7 mouse cellular contexts compared by ENCODE assay signal in the genomic region with DNA sequence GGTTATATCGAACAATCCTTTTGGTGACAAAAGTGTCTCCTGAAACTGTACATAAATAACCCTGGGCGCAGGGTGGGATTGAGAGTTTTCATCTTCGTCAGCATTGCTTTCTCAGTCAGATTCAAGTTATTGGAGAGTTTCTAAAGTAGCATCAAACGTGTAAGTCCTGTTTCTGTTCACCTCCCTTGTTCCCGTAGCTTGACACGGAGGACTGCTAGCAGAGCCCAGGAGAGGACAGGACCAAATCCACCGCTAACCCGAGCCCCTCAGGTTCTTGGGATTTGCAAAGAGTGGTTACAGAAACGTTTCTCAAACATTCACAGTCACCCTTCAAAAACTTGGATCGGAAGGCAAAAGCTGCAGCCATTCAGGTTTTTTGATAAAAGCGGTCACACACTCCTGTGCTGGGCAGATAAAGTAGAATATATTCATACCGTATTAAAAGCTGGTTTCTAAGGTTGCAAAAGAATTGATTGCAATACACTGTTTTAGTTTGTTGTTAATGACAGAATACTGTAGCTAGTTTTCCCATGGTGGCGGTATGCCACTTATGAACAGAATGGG. TPM values are rescaled to one million over a fixed set of nuclear protein-coding genes. Genes with fewer than 3 reads are reported as not detected.
A peak's percentile ranks its signal among the peaks of the same experiment; 100 is the strongest.
DNase-seq lines count a peak whose midpoint lies in the region; ATAC-seq lines count a peak whose summit lies in the region.

No protein-coding gene starts in this region.

- no peaks in the 10 kb centered on the region for H3K9me3 ChIP-seq in stomach, embryonic 14.5 days (ENCODE audit: control insufficient read depth, low read depth, low read length)

- 30% methylated on average over 13 of the region's 13 CpGs for WGBS in stomach, embryonic 14.5 days

- H3K36me3 ChIP-seq in stomach, embryonic 14.5 days (ENCODE audit: control insufficient read depth, insufficient read depth, low read length) = peaks cover 7% of the 10 kb centered on the region; the same call in 1 of the 2 replicates

- no peaks in the 10 kb centered on the region for H3K27me3 ChIP-seq in stomach, embryonic 14.5 days (ENCODE audit: control insufficient read depth, insufficient read depth, low read length)

- peak; percentile 58 for DNase-seq in spleen, adult 12 weeks (ENCODE audit: low spot score)
- no peak for DNase-seq in spleen, adult 18-20 months
- peak; percentile 53 for DNase-seq in liver
- DNase-seq in cerebellum, adult 11 months = no peak
- DNase-seq in right cerebral cortex, postnatal 14 days = no peak

- peak overlapping the region; percentile 94 for H3K9ac ChIP-seq in stomach, embryonic 14.5 days (replicated peaks; ENCODE audit: low read depth, low read length)

- no peak overlapping the region for H3K27ac ChIP-seq in stomach, embryonic 14.5 days (ENCODE audit: low read length)

- H3K4me1 ChIP-seq in stomach, embryonic 14.5 days (ENCODE audit: control insufficient read depth, insufficient read depth, low read length) = 0 out of 2 replicates have a peak, but pooled peaks cover 4% of the 10 kb centered on the region

- peak; percentile 72 for ATAC-seq in erythroblast, adult 5-6 weeks (replicated peaks; ENCODE audit: low FRiP score, poor library complexity, severe bottlenecking)
- ATAC-seq in stomach, embryonic 14.5 days (ENCODE audit: insufficient number of reproducible peaks, insufficient read depth, low FRiP score, low read depth) = no peak

- H3K4me2 ChIP-seq in stomach, embryonic 14.5 days (replicated peaks; ENCODE audit: low read depth, low read length) = peak overlapping the region; percentile 63

- H3K4me3 ChIP-seq in stomach, embryonic 14.5 days (ENCODE audit: low read depth, low read length) = peak overlapping the region; percentile 97

RNA-seq across cellular contexts. Expression of gene Slc30a9, which starts 1.0 kb away (rescaled TPM):
- total RNA-seq in erythroblast, adult 5-6 weeks (2015; ENCODE audit: low replicate concordance) = 270 and 282 TPM in 2 replicates
- 366 and 394 TPM in 2 replicates for total RNA-seq in erythroblast, adult 5-6 weeks (2017; ENCODE audit: low replicate concordance)
- polyA plus RNA-seq in stomach, embryonic 14.5 days (2014; fragmentation: Nextera tagmentation; extraction: Ambion mirVana) = 102 and 107 TPM in 2 replicates

RNA-seq across cellular contexts. Expression of gene Tmem33, which starts 47.4 kb away (rescaled TPM):
- total RNA-seq in erythroblast, adult 5-6 weeks (2015; ENCODE audit: low replicate concordance) = 147 and 164 TPM in 2 replicates
- 80.3 and 89.9 TPM in 2 replicates for total RNA-seq in erythroblast, adult 5-6 weeks (2017; ENCODE audit: low replicate concordance)
- 79.1 and 83.3 TPM in 2 replicates for polyA plus RNA-seq in stomach, embryonic 14.5 days (2014; fragmentation: Nextera tagmentation; extraction: Ambion mirVana)

Comparison
In these comparisons a context has a peak if more than half of its experiments do, and no peak if none do; other contexts are left out.
1. DNase-seq: peak in spleen, adult 12 weeks (single experiment) and liver (single experiment); none in spleen, adult 18-20 months (0 of 2), cerebellum, adult 11 months (single experiment) and right cerebral cortex, postnatal 14 days (single experiment).